Mouse (Mus musculus) limb, embryonic 12.5 days (tissue): ENCODE data around the gene Fam126a. TPM values are rescaled to one million over a fixed set of nuclear protein-coding genes. Genes with fewer than 3 reads are reported as not detected.

ENCODE experiments used
- polyA plus RNA-seq: library from polyadenylated mRNA; unstranded; fragments of >200 nt; fragmentation: Nextera tagmentation; extraction: Ambion mirVana; gene quantifications from 2 replicates; pipeline ENCODE4 v1.2.1, GENCODE M21; 2016

The Fam126a gene
- polyA plus RNA-seq, 1 experiment from 2014 or later = 40.0 TPM

Other genes starting within 250 kb of the Fam126a start
- gene Pus7, start 247.0 kb downstream of the Fam126a start, polyA plus RNA-seq = 31.5 and 35.0 TPM in 2 replicates
- gene Rint1, start 243.0 kb downstream of the Fam126a start, polyA plus RNA-seq = 46.5 and 49.2 TPM in 2 replicates
- 141 and 147 TPM in 2 replicates for gene Tomm7, start 186.5 kb downstream of the Fam126a start, polyA plus RNA-seq
- 61.2 and 61.9 TPM in 2 replicates for gene Klhl7, start 69.9 kb upstream of the Fam126a start, polyA plus RNA-seq
- 20.8 and 22.7 TPM in 2 replicates for gene Nupl2, start 134.3 kb upstream of the Fam126a start, polyA plus RNA-seq